Mouse (Mus musculus): ENCODE data around the gene Nfasc.
A peak's percentile ranks its signal among the peaks of the same experiment; 100 is the strongest.

DNA sequence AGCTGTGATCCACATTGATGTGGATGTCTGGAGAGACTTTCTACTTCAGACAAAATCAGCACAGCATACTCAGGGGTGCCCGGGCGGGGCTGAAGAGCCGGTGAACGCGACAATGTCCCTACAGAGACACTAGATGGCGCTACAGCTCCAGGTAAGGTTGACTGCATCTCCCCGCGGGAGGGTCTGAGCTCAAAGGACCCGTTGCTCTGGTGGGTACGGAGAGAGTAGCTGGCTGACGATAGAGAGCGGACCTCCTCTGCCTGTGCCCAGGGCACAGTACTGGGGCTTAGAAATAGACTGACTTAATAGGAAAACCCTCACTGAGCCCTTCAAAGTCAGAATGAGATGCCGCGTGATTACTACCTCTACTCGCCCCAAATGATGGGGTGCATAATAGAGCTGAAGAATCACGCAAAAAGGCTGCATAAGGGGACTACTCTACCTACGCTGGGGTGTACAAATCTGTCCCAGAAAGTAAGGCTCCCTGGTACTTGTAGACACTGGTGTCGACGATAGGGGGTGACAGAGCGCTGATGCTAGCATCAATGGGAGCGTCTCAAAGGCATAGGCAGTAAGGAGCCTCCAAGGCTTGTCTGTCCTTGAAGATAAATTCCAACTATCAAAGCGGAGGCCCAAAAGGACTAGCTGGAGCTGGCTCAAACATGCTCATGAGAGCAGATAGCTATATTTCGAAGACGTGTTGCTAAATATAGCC, 17.2 kb upstream of the Nfasc start:
- TF ChIP-seq CTCF (conservative IDR thresholded peaks at IDR 0.05; ENCODE audit: low read length) (peak; percentile 59), POU5F1 (IDR thresholded peaks at IDR 0.05; ENCODE audit: borderline replicate concordance, low read length) (no peak), NANOG (IDR thresholded peaks at IDR 0.05; ENCODE audit: borderline replicate concordance, low read length) (no peak)
